Mouse (Mus musculus) kidney, postnatal 36 days (tissue): ENCODE data around the gene BC029722.
A peak's percentile ranks its signal among the peaks of the same experiment; 100 is the strongest.

ENCODE experiments used
- DNase-seq, 2 experiments: peaks; one replicate each; pipeline ENCODE4 v3.0.0; 2021 to 2022; ENCODE audit warnings: mixed read lengths in 2 of 2

The BC029722 gene

GRCm38 (mm10) chr2:155818596-155819391, 432 bp downstream of the BC029722 start:
- DNase-seq: peak; percentile 97 to 98

- DNase-seq: no peak
These were observed 1.7 kb downstream of the BC029722 start for GRCm38 (mm10) chr2:155817301-155818245.

- DNase-seq: no peak
These were observed 3.0 kb downstream of the BC029722 start for GRCm38 (mm10) chr2:155816179-155816578.

- no peak for DNase-seq
These were observed 4.4 kb downstream of the BC029722 start for GRCm38 (mm10) chr2:155814829-155815228.

GRCm38 (mm10) chr2:155812637-155813036, 6.6 kb downstream of the BC029722 start:
- no peak for DNase-seq

GRCm38 (mm10) chr2:155811821-155812396, 7.3 kb downstream of the BC029722 start:
- peak; percentile 69 to 90 for DNase-seq

- DNase-seq: no peak
These were observed 9.6 kb downstream of the BC029722 start for GRCm38 (mm10) chr2:155809620-155810019.

- no peak for DNase-seq
These were observed 11.8 kb downstream of the BC029722 start for GRCm38 (mm10) chr2:155807408-155807807.

- DNase-seq: peak in 1 of 2 experiments; percentile 19
These were observed 12.7 kb downstream of the BC029722 start for GRCm38 (mm10) chr2:155806548-155806947.

GRCm38 (mm10) chr2:155805925-155806255, 13.3 kb downstream of the BC029722 start:
- no peak for DNase-seq

GRCm38 (mm10) chr2:155805231-155805924, 13.8 kb downstream of the BC029722 start:
- peak; percentile 63 to 76 for DNase-seq

GRCm38 (mm10) chr2:155804053-155804452, 15.2 kb downstream of the BC029722 start:
- DNase-seq: no peak

- peak in 1 of 2 experiments; percentile 59 for DNase-seq
These were observed 16.5 kb downstream of the BC029722 start for GRCm38 (mm10) chr2:155802761-155803160.

- DNase-seq: no peak
These were observed 20.6 kb downstream of the BC029722 start for GRCm38 (mm10) chr2:155798613-155799012.

GRCm38 (mm10) chr2:155794674-155795445, 24.4 kb downstream of the BC029722 start:
- no peak for DNase-seq

- DNase-seq: no peak
These were observed 26.3 kb downstream of the BC029722 start for GRCm38 (mm10) chr2:155792899-155793298.

- DNase-seq: no peak
These were observed 31.0 kb downstream of the BC029722 start for GRCm38 (mm10) chr2:155787949-155788931.

GRCm38 (mm10) chr2:155786905-155787304, 32.3 kb downstream of the BC029722 start:
- no peak for DNase-seq

GRCm38 (mm10) chr2:155784534-155784933, 34.7 kb downstream of the BC029722 start:
- no peak for DNase-seq

GRCm38 (mm10) chr2:155779506-155779905, 39.7 kb downstream of the BC029722 start:
- no peak for DNase-seq

GRCm38 (mm10) chr2:155779066-155779465, 40.2 kb downstream of the BC029722 start:
- DNase-seq: no peak
